Mouse (Mus musculus) inflammation-experienced regulatory T-cells, adult 6 months (primary cell): ENCODE measurements around the gene Hdac4. TPM values are rescaled to one million over a fixed set of nuclear protein-coding genes. Genes with fewer than 3 reads are reported as not detected.

ENCODE experiments used
- ATAC-seq: one replicate; pipeline ENCODE4 v1.8.0; 2017
- polyA plus RNA-seq, 3 experiments: library from polyadenylated mRNA; unstranded; fragments of 100-300 nt; shearing (Covaris generic); gene quantifications; one replicate each; pipeline ENCODE4 v1.2.1; 2017

Gene Hdac4
- polyA plus RNA-seq, 3 experiments from 2014 or later = 42.9 to 75.8 (median 72.7) TPM

- ATAC-seq = peak; percentile 98
Measured at GRCm38 (mm10) chr1:92058731-92059425, 136.6 kb downstream of the Hdac4 start.

GRCm38 (mm10) chr1:92057068-92057467 is 138.4 kb downstream of the Hdac4 start:
- no peak for ATAC-seq

- ATAC-seq = no peak
Measured at GRCm38 (mm10) chr1:92055149-92055548, 140.3 kb downstream of the Hdac4 start.

- ATAC-seq = no peak
Measured at GRCm38 (mm10) chr1:92052190-92052589, 143.3 kb downstream of the Hdac4 start.

- peak; percentile 79 for ATAC-seq
Measured at GRCm38 (mm10) chr1:92051489-92052062, 143.9 kb downstream of the Hdac4 start.

- peak; percentile 80 for ATAC-seq
Measured at GRCm38 (mm10) chr1:92050992-92051391, 144.5 kb downstream of the Hdac4 start.

GRCm38 (mm10) chr1:92050566-92050965 is 144.9 kb downstream of the Hdac4 start:
- no peak for ATAC-seq

- no peak for ATAC-seq
Measured at GRCm38 (mm10) chr1:92048415-92049354, 146.8 kb downstream of the Hdac4 start.

- ATAC-seq = no peak
Measured at GRCm38 (mm10) chr1:92045671-92046070, 149.8 kb downstream of the Hdac4 start.

GRCm38 (mm10) chr1:92044868-92045267 is 150.6 kb downstream of the Hdac4 start:
- no peak for ATAC-seq

- no peak for ATAC-seq
Measured at GRCm38 (mm10) chr1:92043989-92044388, 151.5 kb downstream of the Hdac4 start.

GRCm38 (mm10) chr1:92042126-92042525 is 153.4 kb downstream of the Hdac4 start:
- ATAC-seq = no peak

- no peak for ATAC-seq
Measured at GRCm38 (mm10) chr1:92041290-92041689, 154.2 kb downstream of the Hdac4 start.

GRCm38 (mm10) chr1:92038714-92039113 is 156.8 kb downstream of the Hdac4 start:
- no peak for ATAC-seq

- ATAC-seq = no peak
Measured at GRCm38 (mm10) chr1:92037039-92037438, 158.5 kb downstream of the Hdac4 start.

- ATAC-seq = no peak
Measured at GRCm38 (mm10) chr1:92035770-92036169, 159.7 kb downstream of the Hdac4 start.

GRCm38 (mm10) chr1:92034247-92034646 is 161.3 kb downstream of the Hdac4 start:
- ATAC-seq = no peak

GRCm38 (mm10) chr1:92033463-92033862 is 162.0 kb downstream of the Hdac4 start:
- ATAC-seq = no peak

GRCm38 (mm10) chr1:92030541-92030940 is 165.0 kb downstream of the Hdac4 start:
- no peak for ATAC-seq

GRCm38 (mm10) chr1:92028158-92028557 is 167.3 kb downstream of the Hdac4 start:
- ATAC-seq = no peak

GRCm38 (mm10) chr1:92026351-92026750 is 169.1 kb downstream of the Hdac4 start:
- ATAC-seq = no peak

- no peak for ATAC-seq
Measured at GRCm38 (mm10) chr1:92023906-92024305, 171.6 kb downstream of the Hdac4 start.

GRCm38 (mm10) chr1:92022009-92022408 is 173.5 kb downstream of the Hdac4 start:
- no peak for ATAC-seq
